Mouse (Mus musculus): ENCODE results near the gene Rnf19b. TPM values are rescaled to one million over a fixed set of nuclear protein-coding genes. Genes with fewer than 3 reads are reported as not detected.
A peak's percentile ranks its signal among the peaks of the same experiment; 100 is the strongest.

The Rnf19b gene
- total and polyA plus RNA-seq, 2 experiments: 35.0 to 49.1 TPM

DNA sequence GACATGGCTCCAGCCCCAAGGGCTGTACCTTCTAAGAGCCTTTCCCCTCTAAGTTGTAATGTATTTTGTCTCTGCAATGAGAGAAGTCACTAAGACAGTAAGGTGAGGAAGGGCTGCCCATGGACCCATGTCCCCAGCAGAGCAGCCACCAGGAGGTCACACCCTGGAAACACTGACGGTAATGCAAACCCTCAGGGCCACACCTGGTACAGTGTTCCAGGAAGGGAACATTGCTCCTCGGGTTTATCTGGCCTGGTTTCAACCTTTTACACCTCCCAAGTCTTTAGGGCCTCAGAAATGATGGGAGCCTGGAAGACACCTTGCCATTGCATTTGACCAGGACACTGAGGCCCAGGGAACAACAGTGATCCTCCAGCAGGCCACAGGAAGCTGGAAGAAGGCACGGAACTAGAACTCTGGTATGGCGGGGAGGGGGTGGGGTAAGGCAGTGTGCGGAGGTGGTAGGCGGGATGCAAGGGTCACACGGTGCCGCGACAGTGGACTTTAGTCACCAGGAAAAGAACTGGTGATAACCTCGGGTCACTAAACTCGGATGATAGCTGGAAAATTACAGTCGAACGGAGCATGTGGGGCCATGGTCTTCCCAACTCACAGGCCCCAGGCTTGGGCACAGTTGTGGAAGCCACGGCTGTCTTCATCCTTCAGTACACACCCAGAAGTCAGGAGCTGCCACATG, 44.2 kb downstream of the Rnf19b start:
- peak; percentile 82 for DNase-seq (ENCODE audit: extremely low read depth, low read depth, low spot score)
- Histone ChIP-seq H3K27me3 (ENCODE audit: control insufficient read depth, insufficient read depth, low read length) (0 out of 2 replicates have a peak, but pooled peaks cover 2% of the 10 kb centered on the region), H3K79me2 (ENCODE audit: control insufficient read depth, insufficient read depth, low read length) (no peaks in the 10 kb centered on the region), H3K36me3 (ENCODE audit: control insufficient read depth, insufficient read depth, low read length) (no peaks in the 10 kb centered on the region), H3K9ac (ENCODE audit: low read depth, low read length) (peak overlapping the region; percentile 29), H3K4me3 (ENCODE audit: insufficient read depth, low read depth, low read length) (no peak overlapping the region), H3K27ac (replicated peaks; ENCODE audit: insufficient read depth, low read depth, low read length) (peak overlapping the region; percentile 53), H3K4me1 (ENCODE audit: control insufficient read depth, insufficient read depth, low read length) (peaks cover 12% of the 10 kb centered on the region)
- 11% methylated on average over 14 of the region's 14 CpGs for WGBS
- no peak for TF ChIP-seq CTCF (IDR thresholded peaks at IDR 0.05; ENCODE audit: low read depth, low read length)
- no peak for TF ChIP-seq POLR2A (IDR thresholded peaks at IDR 0.05; ENCODE audit: extremely low read depth, insufficient read depth, low read length)

DNA sequence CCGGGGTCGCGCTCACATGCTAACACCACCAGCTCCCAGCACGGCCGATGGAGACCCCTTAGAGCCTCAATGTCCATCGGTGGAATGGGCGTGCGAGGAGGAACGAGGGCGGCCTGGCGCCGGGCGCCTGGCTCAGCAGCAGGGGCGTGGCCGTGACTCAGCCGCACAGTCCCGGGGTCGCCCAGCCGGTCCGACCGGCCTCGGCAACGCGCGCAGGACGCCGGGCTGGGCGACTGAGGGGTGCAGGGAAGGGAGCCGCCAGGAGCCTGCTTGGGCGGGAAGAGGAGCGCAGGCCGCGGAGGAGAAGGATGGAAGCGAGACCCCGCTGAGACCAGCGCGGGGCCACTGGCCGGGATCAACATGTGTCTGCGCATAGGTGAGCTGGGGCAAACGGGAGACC, 47.3 kb downstream of the Rnf19b start, which contains the start of gene Tmem54:
Tmem54 (plus strand) TSS at position 193 of the 400 bp plus-strand sequence.
- Histone ChIP-seq H3K4me1 (ENCODE audit: control insufficient read depth, insufficient read depth, low read length) (peaks cover 9% of the 10 kb centered on the region), H3K36me3 (ENCODE audit: control insufficient read depth, insufficient read depth, low read length) (no peaks in the 10 kb centered on the region), H3K27ac (replicated peaks; ENCODE audit: insufficient read depth, low read depth, low read length) (no peak within 1 kb of the TSS), H3K27me3 (ENCODE audit: control insufficient read depth, insufficient read depth, low read length) (0 out of 2 replicates have a peak, but pooled peaks cover 2% of the 10 kb centered on the region), H3K79me2 (ENCODE audit: control insufficient read depth, insufficient read depth, low read length) (no peaks in the 10 kb centered on the region), H3K9ac (ENCODE audit: low read depth, low read length) (no peak within 1 kb of the TSS), H3K4me3 (ENCODE audit: insufficient read depth, low read depth, low read length) (no peak within 1 kb of the TSS)
- TF ChIP-seq POLR2A (IDR thresholded peaks at IDR 0.05; ENCODE audit: extremely low read depth, insufficient read depth, low read length): no peak
- no peak for TF ChIP-seq CTCF (IDR thresholded peaks at IDR 0.05; ENCODE audit: low read depth, low read length)
- DNase-seq (ENCODE audit: extremely low read depth, low read depth, low spot score): no peak
- WGBS: 34% methylated on average over 38 of the region's 40 CpGs

DNA sequence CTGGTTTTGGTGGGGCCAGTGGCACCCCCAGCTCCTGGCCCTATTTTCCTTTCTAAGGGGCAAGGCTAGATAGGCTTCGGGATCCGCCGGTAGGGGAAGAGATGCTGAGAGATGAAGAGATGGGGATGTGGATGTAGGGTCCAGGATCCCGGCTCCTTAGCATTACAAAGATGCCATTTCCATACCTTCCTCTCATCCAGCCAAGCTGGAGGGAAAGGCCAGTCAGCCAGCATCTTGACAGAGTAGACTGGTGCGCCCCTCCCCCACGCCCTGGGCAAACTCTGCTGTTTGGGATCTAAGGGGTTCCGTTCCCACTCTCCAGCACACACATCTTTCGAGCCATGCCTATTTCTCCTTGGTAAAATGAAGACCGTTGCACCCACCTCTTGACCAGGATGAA, 48.0 kb downstream of the Rnf19b start:
- TF ChIP-seq CTCF (IDR thresholded peaks at IDR 0.05; ENCODE audit: low read depth, low read length) (no peak), POLR2A (IDR thresholded peaks at IDR 0.05; ENCODE audit: extremely low read depth, insufficient read depth, low read length) (no peak)
- H3K27ac ChIP-seq (replicated peaks; ENCODE audit: insufficient read depth, low read depth, low read length): no peak overlapping the region
- no peak for DNase-seq (ENCODE audit: extremely low read depth, low read depth, low spot score)
- 0 out of 2 replicates have a peak, but pooled peaks cover 2% of the 10 kb centered on the region for H3K27me3 ChIP-seq (ENCODE audit: control insufficient read depth, insufficient read depth, low read length)
- peaks cover 9% of the 10 kb centered on the region for H3K4me1 ChIP-seq (ENCODE audit: control insufficient read depth, insufficient read depth, low read length)
- no peak overlapping the region for H3K9ac ChIP-seq (ENCODE audit: low read depth, low read length)
- H3K36me3 ChIP-seq (ENCODE audit: control insufficient read depth, insufficient read depth, low read length): no peaks in the 10 kb centered on the region
- H3K79me2 ChIP-seq (ENCODE audit: control insufficient read depth, insufficient read depth, low read length): no peaks in the 10 kb centered on the region
- WGBS: 76% methylated on average over 9 of the region's 9 CpGs
- H3K4me3 ChIP-seq (ENCODE audit: insufficient read depth, low read depth, low read length): no peak overlapping the region

DNA sequence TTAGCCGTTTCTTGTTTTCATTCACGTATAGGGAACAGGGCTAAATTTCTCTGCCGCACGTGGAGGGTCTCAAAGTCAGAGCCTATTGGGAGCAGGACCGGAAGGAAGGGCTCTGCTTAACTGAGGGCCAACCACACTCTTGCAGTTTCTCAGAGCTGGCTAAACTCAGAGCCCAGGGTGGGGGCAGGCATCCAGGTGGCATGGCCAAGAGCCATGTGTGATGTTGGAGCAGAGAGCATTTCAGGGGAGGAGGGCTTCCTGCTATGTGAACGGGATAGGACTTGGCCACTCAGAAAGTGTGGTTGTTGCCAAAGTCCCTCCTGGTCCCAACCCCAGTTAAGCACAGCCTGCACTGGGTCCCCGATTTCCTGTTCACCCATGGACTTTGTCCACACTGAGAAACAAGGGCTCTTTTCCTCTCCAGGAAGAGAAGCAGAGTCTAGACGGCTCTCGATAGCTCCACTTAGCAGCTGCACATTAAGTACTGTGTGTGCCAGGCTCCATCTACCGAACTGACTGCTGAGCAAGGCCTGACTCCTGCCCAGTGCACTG, 49.4 kb downstream of the Rnf19b start:
- H3K79me2 ChIP-seq (ENCODE audit: control insufficient read depth, insufficient read depth, low read length): no peaks in the 10 kb centered on the region
- DNase-seq (ENCODE audit: extremely low read depth, low read depth, low spot score): peak; percentile 39
- no peaks in the 10 kb centered on the region for H3K36me3 ChIP-seq (ENCODE audit: control insufficient read depth, insufficient read depth, low read length)
- H3K27ac ChIP-seq (replicated peaks; ENCODE audit: insufficient read depth, low read depth, low read length): no peak overlapping the region
- TF ChIP-seq CTCF (IDR thresholded peaks at IDR 0.05; ENCODE audit: low read depth, low read length) (no peak), POLR2A (IDR thresholded peaks at IDR 0.05; ENCODE audit: extremely low read depth, insufficient read depth, low read length) (no peak)
- 0 out of 2 replicates have a peak, but pooled peaks cover 2% of the 10 kb centered on the region for H3K27me3 ChIP-seq (ENCODE audit: control insufficient read depth, insufficient read depth, low read length)
- H3K9ac ChIP-seq (ENCODE audit: low read depth, low read length): no peak overlapping the region
- H3K4me3 ChIP-seq (ENCODE audit: insufficient read depth, low read depth, low read length): no peak overlapping the region
- WGBS: 43% methylated on average over 10 of the region's 10 CpGs
- H3K4me1 ChIP-seq (ENCODE audit: control insufficient read depth, insufficient read depth, low read length): peaks cover 6% of the 10 kb centered on the region; the same call in 1 of the 2 replicates

DNA sequence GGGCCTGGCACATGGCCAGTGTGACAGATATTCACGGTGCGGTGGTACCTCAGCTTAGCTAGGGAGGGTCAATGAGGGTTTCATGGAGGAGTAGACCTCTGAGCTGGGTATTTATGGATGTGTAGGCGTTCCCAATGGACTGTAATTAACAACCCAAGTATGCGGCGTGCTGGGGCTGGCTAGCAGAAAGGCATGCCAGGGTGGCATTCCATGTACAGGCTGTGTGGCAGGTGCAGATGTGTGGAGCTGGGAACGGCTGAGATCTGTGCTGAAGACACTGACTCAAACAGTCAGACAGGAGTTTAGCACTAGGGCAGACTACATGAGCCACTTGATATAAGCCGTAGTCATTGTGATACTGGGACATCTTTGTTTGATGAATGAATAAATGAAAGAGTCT, 50.6 kb downstream of the Rnf19b start:
- no peaks in the 10 kb centered on the region for H3K36me3 ChIP-seq (ENCODE audit: control insufficient read depth, insufficient read depth, low read length)
- H3K4me3 ChIP-seq (ENCODE audit: insufficient read depth, low read depth, low read length): no peak overlapping the region
- H3K27me3 ChIP-seq (ENCODE audit: control insufficient read depth, insufficient read depth, low read length): 0 out of 2 replicates have a peak, but pooled peaks cover 2% of the 10 kb centered on the region
- no peak overlapping the region for H3K27ac ChIP-seq (replicated peaks; ENCODE audit: insufficient read depth, low read depth, low read length)
- no peak overlapping the region for H3K9ac ChIP-seq (ENCODE audit: low read depth, low read length)
- DNase-seq (ENCODE audit: extremely low read depth, low read depth, low spot score): no peak
- TF ChIP-seq CTCF (IDR thresholded peaks at IDR 0.05; ENCODE audit: low read depth, low read length): no peak
- H3K4me1 ChIP-seq (ENCODE audit: control insufficient read depth, insufficient read depth, low read length): no peaks in the 10 kb centered on the region; the same call in 1 of the 2 replicates
- no peaks in the 10 kb centered on the region for H3K79me2 ChIP-seq (ENCODE audit: control insufficient read depth, insufficient read depth, low read length)
- WGBS: 82% methylated on average over 7 of the region's 7 CpGs

DNA sequence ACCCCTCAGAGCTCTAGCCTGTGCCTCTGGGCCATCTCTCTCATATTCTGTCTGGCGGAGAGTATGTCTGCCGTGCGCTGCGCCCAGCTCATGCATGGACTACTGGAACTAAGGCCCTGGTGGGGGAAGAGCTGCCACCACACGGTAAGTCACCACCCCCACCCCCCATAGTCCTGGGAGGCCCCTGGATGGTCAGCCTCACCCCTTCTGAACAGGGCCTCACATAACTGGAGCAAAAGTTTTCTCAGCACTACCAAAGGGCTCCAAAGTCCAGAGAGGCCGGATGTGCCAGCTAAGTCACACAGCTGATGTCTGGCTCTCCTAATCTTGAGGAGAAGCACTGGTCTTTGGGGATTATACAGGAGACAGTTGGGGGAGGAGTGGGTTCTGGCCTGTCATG, 52.7 kb downstream of the Rnf19b start:
- H3K27me3 ChIP-seq (ENCODE audit: control insufficient read depth, insufficient read depth, low read length): no peaks in the 10 kb centered on the region
- no peaks in the 10 kb centered on the region; the same call in 1 of the 2 replicates for H3K4me1 ChIP-seq (ENCODE audit: control insufficient read depth, insufficient read depth, low read length)
- no peak for DNase-seq (ENCODE audit: extremely low read depth, low read depth, low spot score)
- no peak overlapping the region for H3K4me3 ChIP-seq (ENCODE audit: insufficient read depth, low read depth, low read length)
- H3K9ac ChIP-seq (ENCODE audit: low read depth, low read length): no peak overlapping the region
- no peaks in the 10 kb centered on the region for H3K36me3 ChIP-seq (ENCODE audit: control insufficient read depth, insufficient read depth, low read length)
- H3K27ac ChIP-seq (replicated peaks; ENCODE audit: insufficient read depth, low read depth, low read length): no peak overlapping the region
- WGBS: 83% methylated on average over 6 of the region's 6 CpGs
- no peak for TF ChIP-seq POLR2A (IDR thresholded peaks at IDR 0.05; ENCODE audit: extremely low read depth, insufficient read depth, low read length)
- no peaks in the 10 kb centered on the region for H3K79me2 ChIP-seq (ENCODE audit: control insufficient read depth, insufficient read depth, low read length)

Measured in liver, adult 2 months (tissue).